In genomic region chr14:20793758-20794531, GRCm38 (mm10) we compare ENCODE assay signal across 7 mouse cellular contexts. TPM values are rescaled to one million over a fixed set of nuclear protein-coding genes. Genes with fewer than 3 reads are reported as not detected.
DNase-seq lines count a peak whose midpoint lies in the region; ATAC-seq lines count a peak whose summit lies in the region.

Gene Camk2g (minus strand): TSS chr14:20794088.

- H3K4me1 ChIP-seq in limb, embryonic 10.5 days: peaks cover 42% of the 10 kb centered on the region
- peaks cover 41% of the 10 kb centered on the region for H3K4me1 ChIP-seq in midbrain, embryonic 12.5 days

- intact Hi-C loops in gastrocnemius, postnatal 14 days (cut with DNase I; ENCODE audit: low total_unique reads): loop anchor here (10.0 kb wide), 1 partner anchor 59 kb away; the partner anchor contains the start of gene Ndst2

- H3K9ac ChIP-seq in midbrain, embryonic 12.5 days (replicated peaks): peak within 1 kb of the TSS; percentile 89

- H3K36me3 ChIP-seq in limb, embryonic 10.5 days: peaks cover 37% of the 10 kb centered on the region
- peaks cover 27% of the 10 kb centered on the region for H3K36me3 ChIP-seq in midbrain, embryonic 12.5 days

- peak within 1 kb of the TSS; percentile 95 for H3K27ac ChIP-seq in limb, embryonic 10.5 days
- peak within 1 kb of the TSS; percentile 85 for H3K27ac ChIP-seq in midbrain, embryonic 12.5 days (replicated peaks)

- peak within 1 kb of the TSS; percentile 93 for H3K4me3 ChIP-seq in limb, embryonic 10.5 days
- H3K4me3 ChIP-seq in midbrain, embryonic 12.5 days: peak within 1 kb of the TSS; percentile 93

- H3K4me2 ChIP-seq in midbrain, embryonic 12.5 days (replicated peaks): peak within 1 kb of the TSS; percentile 74

- no peaks in the 10 kb centered on the region for H3K9me3 ChIP-seq in limb, embryonic 10.5 days (replicated peaks)
- no peaks in the 10 kb centered on the region for H3K9me3 ChIP-seq in midbrain, embryonic 12.5 days

- ATAC-seq in inflammation-experienced regulatory T-cells, adult 6 months: peak; percentile 72
- peak; percentile 86 for ATAC-seq in midbrain, embryonic 12.5 days (ENCODE audit: low FRiP score, low read depth)

- peak; percentile 68 for DNase-seq in adipocyte (ENCODE audit: low spot score)
- DNase-seq in cerebellum, postnatal 4 days (ENCODE audit: low spot score in 2 of 2): peak; percentile 56 to 76
- DNase-seq in gastrocnemius, postnatal 14 days: peak; percentile 90
- peak; percentile 90 for DNase-seq in limb, embryonic 10.5 days (ENCODE audit: low spot score)
- DNase-seq in skeletal muscle tissue, adult 2 months (ENCODE audit: low read depth, low spot score): peak; percentile 85

- WGBS in limb, embryonic 10.5 days: 2% methylated on average over 67 of the region's 76 CpGs
- WGBS in midbrain, embryonic 12.5 days: 2% methylated on average over 28 of the region's 76 CpGs

- H3K27me3 ChIP-seq in limb, embryonic 10.5 days (ENCODE audit: low read depth, poor library complexity, severe bottlenecking): no peaks in the 10 kb centered on the region
- peaks cover 11% of the 10 kb centered on the region for H3K27me3 ChIP-seq in midbrain, embryonic 12.5 days

RNA-seq across cellular contexts. Expression of gene Camk2g, which starts in this region (rescaled TPM):
- 100 to 1,000 TPM; 114 to 117 TPM for total RNA-seq in gastrocnemius, postnatal 14 days (2021)
- 10 to 100 TPM; 30.7 to 50.9 (median 31.6) TPM for polyA plus RNA-seq in inflammation-experienced regulatory T-cells, adult 6 months (2017; shearing (Covaris generic))
- polyA plus RNA-seq in limb, embryonic 10.5 days (2016; fragmentation: Nextera tagmentation; extraction: Ambion mirVana): 43.3 and 57.6 TPM in 2 replicates
- polyA plus RNA-seq in midbrain, embryonic 12.5 days (2016; fragmentation: Nextera tagmentation; extraction: Ambion mirVana): 56.8 and 57.1 TPM in 2 replicates

Comparison
In these comparisons a context has a peak if more than half of its experiments do, and no peak if none do; other contexts are left out.
1. Peak in every context shown above with its lines: DNase-seq, ATAC-seq, H3K4me3 ChIP-seq and H3K27ac ChIP-seq.